Mouse (Mus musculus): Measurements from ENCODE around the gene Gm428. TPM values are rescaled to one million over a fixed set of nuclear protein-coding genes. Genes with fewer than 3 reads are reported as not detected.
"Not testable (repeated sequence)": the region's sequence is repeated elsewhere in the genome, so short reads cannot be mapped to it uniquely, and the experiment has no call there.

Gene Gm428
- polyA plus RNA-seq (2021) = not detected

GRCm38 (mm10) chr4:73683216-73683615 is at the start of gene Gm428:
TSS of gene Gm428 (plus strand) at chr4:73683516.
- in situ Hi-C loops (cut with MboI; ENCODE audit: low pct_unique_long_range_greater_than_20kb); ATAC-seq; H3K27me3 ChIP-seq; CTCF ChIA-PET; POLR2A ChIA-PET; DNase-seq (ENCODE audit: low read depth, low spot score): not testable (repeated sequence)

DNA sequence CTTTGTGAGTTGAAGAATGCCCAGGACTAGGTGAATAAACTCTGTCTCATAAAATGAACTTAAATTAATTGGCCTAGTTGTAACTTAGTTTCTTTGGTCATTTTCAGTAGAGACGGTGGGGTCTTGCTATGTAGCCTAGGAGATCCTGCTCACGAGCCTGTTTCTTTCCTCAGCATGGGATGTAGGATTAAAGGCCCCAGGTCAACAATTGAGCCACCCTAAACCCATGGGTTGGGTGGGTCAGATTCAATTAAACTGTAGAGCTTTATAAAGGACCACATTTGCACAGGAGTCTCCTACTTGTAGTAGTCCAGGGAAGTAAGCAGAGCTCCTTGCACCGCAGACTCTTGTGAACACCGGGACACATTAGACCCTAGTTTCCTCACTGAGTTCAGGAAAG is 45.5 kb upstream of the Gm428 start, which contains the start of gene Gm11236:
Gene Gm11236 (plus strand): TSS at position 301 of the 400 bp plus-strand sequence.
- POLR2A ChIA-PET; DNase-seq (ENCODE audit: low read depth, low spot score); CTCF ChIA-PET; ATAC-seq; H3K27me3 ChIP-seq; in situ Hi-C loops (cut with MboI; ENCODE audit: low pct_unique_long_range_greater_than_20kb): not testable (repeated sequence)

DNA sequence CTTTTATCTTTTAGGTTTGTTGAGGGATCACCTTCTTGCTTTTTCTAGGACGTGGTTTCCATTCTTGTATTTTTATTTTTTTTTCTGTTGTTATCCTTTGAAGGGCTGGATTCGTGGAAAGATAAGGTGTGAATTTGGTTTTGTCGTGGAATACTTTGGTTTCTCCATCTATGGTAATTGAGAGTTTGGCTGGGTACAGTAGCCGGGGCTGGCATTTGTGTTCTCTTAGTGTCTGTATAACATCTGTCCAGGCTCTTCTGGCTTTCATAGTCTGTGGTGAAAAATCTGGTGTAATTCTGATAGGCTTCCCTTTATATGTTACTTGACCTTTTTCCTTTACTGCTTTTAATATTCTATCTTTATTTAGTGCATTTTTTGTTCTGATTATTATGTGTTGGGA is 21.5 kb upstream of the Gm428 start:
- DNase-seq (ENCODE audit: low read depth, low spot score); CTCF ChIA-PET; POLR2A ChIA-PET; in situ Hi-C loops (cut with MboI; ENCODE audit: low pct_unique_long_range_greater_than_20kb); H3K27me3 ChIP-seq; ATAC-seq: not testable (repeated sequence)

- ATAC-seq; POLR2A ChIA-PET; DNase-seq (ENCODE audit: low read depth, low spot score); in situ Hi-C loops (cut with MboI; ENCODE audit: low pct_unique_long_range_greater_than_20kb); H3K27me3 ChIP-seq; CTCF ChIA-PET: not testable (repeated sequence)
Measured at GRCm38 (mm10) chr4:73668054-73668453, 15.3 kb upstream of the Gm428 start, which contains the start of gene Gm11239. TSS of gene Gm11239 (plus strand) at chr4:73668354.

- H3K27me3 ChIP-seq = no peaks in the 10 kb centered on the region
- ChIA-PET CTCF (no interaction called here), POLR2A (no interaction called here)
- ATAC-seq (no peak), DNase-seq (ENCODE audit: low read depth, low spot score) (no peak)
- no peak for TF ChIP-seq CTCF (IDR thresholded peaks at IDR 0.05)
- in situ Hi-C loops (cut with MboI; ENCODE audit: low pct_unique_long_range_greater_than_20kb) = no loop called here
Measured at GRCm38 (mm10) chr4:73718761-73719160, 35.4 kb downstream of the Gm428 start.

GRCm38 (mm10) chr4:73719819-73720218 is 36.5 kb downstream of the Gm428 start:
- ChIA-PET CTCF (no interaction called here), POLR2A (no interaction called here)
- no peak for TF ChIP-seq CTCF (IDR thresholded peaks at IDR 0.05)
- no peak for ATAC-seq
- DNase-seq (ENCODE audit: low read depth, low spot score) = no peak
- in situ Hi-C loops (cut with MboI; ENCODE audit: low pct_unique_long_range_greater_than_20kb) = no loop called here
- no peaks in the 10 kb centered on the region for H3K27me3 ChIP-seq

Other genes with a start within 250 kb of the Gm428 start
- not detected for gene Gm11238, start 75.6 kb upstream of the Gm428 start, polyA plus RNA-seq (2021)
- not detected for gene Gm11237, start 60.5 kb upstream of the Gm428 start, polyA plus RNA-seq (2021)
- gene Gm11236, start 45.4 kb upstream of the Gm428 start, polyA plus RNA-seq (2021) = not detected
- not detected for gene Gm11239, start 15.2 kb upstream of the Gm428 start, polyA plus RNA-seq (2021)
- not detected for gene Rasef, start 107.5 kb downstream of the Gm428 start, polyA plus RNA-seq (2021)
- gene Gm11758, start 192.8 kb downstream of the Gm428 start, polyA plus RNA-seq (2021) = not detected
- not detected for gene Gm11757, start 207.6 kb downstream of the Gm428 start, polyA plus RNA-seq (2021)
- gene Gm13871, start 222.4 kb downstream of the Gm428 start, polyA plus RNA-seq (2021) = not detected
- gene Gm11756, start 237.2 kb downstream of the Gm428 start, polyA plus RNA-seq (2021) = not detected